Mouse (Mus musculus): ENCODE measurements around the gene Cpne5. TPM values are rescaled to one million over a fixed set of nuclear protein-coding genes. Genes with fewer than 3 reads are reported as not detected.

The Cpne5 gene
- polyA plus RNA-seq, 2 experiments = 14.7 TPM

DNA sequence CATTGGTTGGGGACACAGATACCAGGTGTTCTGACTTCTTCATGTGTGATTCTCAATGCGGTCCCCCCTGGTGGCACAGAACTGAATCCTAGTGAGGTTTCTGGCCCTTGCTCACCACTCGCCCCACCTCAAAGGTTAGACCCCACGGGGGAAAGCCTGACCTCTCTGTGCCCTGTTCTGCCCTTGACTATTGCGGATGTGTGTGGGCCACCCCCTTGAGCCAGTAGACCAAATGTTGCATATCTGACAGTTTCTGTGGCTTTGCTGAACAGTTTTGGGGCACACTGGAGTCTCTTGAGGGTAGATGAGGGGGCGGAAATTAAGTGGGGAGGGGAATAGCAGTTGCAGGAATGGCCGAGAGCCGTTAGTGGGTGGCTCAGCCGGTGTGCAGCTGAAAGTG, 94.7 kb downstream of the Cpne5 start:
- H3K4me3 ChIP-seq (replicated peaks; ENCODE audit: low read length) = no peak overlapping the region
- H3K9me3 ChIP-seq (ENCODE audit: control insufficient read depth, low read length) = no peaks in the 10 kb centered on the region; the same call in 1 of the 2 replicates
- no peak overlapping the region for H3K9ac ChIP-seq (ENCODE audit: low read depth, low read length, severe bottlenecking)
- H3K36me3 ChIP-seq (ENCODE audit: control insufficient read depth, insufficient read depth, low read length) = no peaks in the 10 kb centered on the region
- ATAC-seq (ENCODE audit: low FRiP score, low read depth) (no peak), DNase-seq (ENCODE audit: low spot score) (no peak)
- no peak overlapping the region for H3K4me2 ChIP-seq (replicated peaks; ENCODE audit: low read depth, low read length, severe bottlenecking)
- H3K27me3 ChIP-seq (ENCODE audit: control insufficient read depth, insufficient read depth, low read length) = no peaks in the 10 kb centered on the region
- no peak for TF ChIP-seq POLR2A (IDR thresholded peaks at IDR 0.05; ENCODE audit: borderline replicate concordance, extremely low read depth, insufficient read depth, insufficient read length)
- H3K27ac ChIP-seq (replicated peaks; ENCODE audit: low read depth, low read length) = no peak overlapping the region
- WGBS = 78% methylated on average over 8 of the region's 8 CpGs
- no peaks in the 10 kb centered on the region for H3K4me1 ChIP-seq (ENCODE audit: control insufficient read depth, insufficient read depth, low read length)

DNA sequence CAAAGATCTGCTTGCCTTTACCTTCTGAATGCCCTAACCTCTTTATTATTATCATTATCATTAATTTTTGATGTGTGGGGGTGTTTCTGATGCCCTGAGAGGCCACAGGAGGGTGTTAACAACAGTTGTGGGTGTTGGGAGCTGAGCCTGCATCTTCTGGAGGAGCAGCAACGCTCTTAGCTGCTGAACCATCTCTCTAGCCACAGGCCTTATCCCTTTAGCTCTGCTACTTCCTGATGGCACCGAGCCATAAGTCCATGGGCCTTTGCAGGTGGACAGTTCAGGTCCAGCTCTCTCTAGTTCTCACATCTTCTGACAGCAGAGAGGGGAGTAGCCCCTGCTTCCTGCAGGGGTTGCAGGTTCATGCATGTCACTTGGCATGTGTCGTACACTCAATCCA, 96.4 kb downstream of the Cpne5 start:
- Histone ChIP-seq H3K9ac (ENCODE audit: low read depth, low read length, severe bottlenecking) (no peak overlapping the region), H3K36me3 (ENCODE audit: control insufficient read depth, insufficient read depth, low read length) (no peaks in the 10 kb centered on the region), H3K27me3 (ENCODE audit: control insufficient read depth, insufficient read depth, low read length) (no peaks in the 10 kb centered on the region), H3K4me1 (ENCODE audit: control insufficient read depth, insufficient read depth, low read length) (no peaks in the 10 kb centered on the region), H3K4me2 (replicated peaks; ENCODE audit: low read depth, low read length, severe bottlenecking) (no peak overlapping the region), H3K4me3 (replicated peaks; ENCODE audit: low read length) (no peak overlapping the region), H3K27ac (replicated peaks; ENCODE audit: low read depth, low read length) (no peak overlapping the region), H3K9me3 (ENCODE audit: control insufficient read depth, low read length) (no peaks in the 10 kb centered on the region; the same call in 1 of the 2 replicates)
- TF ChIP-seq POLR2A (IDR thresholded peaks at IDR 0.05; ENCODE audit: borderline replicate concordance, extremely low read depth, insufficient read depth, insufficient read length) = no peak
- WGBS = 86% methylated on average over 3 of the region's 3 CpGs
- ATAC-seq (ENCODE audit: low FRiP score, low read depth) = no peak
- DNase-seq (ENCODE audit: low spot score) = no peak

DNA sequence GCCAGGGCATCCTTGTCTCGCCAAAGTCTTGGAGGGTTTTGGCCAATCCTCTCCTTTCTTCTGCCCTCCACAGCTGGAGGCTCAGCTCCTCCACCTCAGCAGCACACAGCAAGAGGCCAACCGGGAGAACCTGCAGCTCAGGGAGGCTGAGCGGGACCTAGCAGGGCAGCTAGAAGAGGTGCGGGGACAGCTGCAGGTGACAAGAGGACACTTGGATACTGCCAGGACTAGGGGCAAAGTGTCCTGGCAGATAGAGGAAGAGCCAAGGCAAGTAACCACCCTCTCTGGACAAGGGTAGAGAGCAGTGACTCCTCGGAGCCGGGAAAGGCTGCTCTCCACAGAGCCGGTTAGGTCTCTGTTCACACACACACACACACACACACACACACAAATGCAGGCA, 100.1 kb downstream of the Cpne5 start:
- no peak overlapping the region for H3K27ac ChIP-seq (replicated peaks; ENCODE audit: low read depth, low read length)
- H3K4me1 ChIP-seq (ENCODE audit: control insufficient read depth, insufficient read depth, low read length) = peaks cover 5% of the 10 kb centered on the region; the same call in 1 of the 2 replicates
- H3K4me2 ChIP-seq (replicated peaks; ENCODE audit: low read depth, low read length, severe bottlenecking) = no peak overlapping the region
- WGBS = 78% methylated on average over 7 of the region's 7 CpGs
- H3K27me3 ChIP-seq (ENCODE audit: control insufficient read depth, insufficient read depth, low read length) = no peaks in the 10 kb centered on the region
- no peak overlapping the region for H3K9ac ChIP-seq (ENCODE audit: low read depth, low read length, severe bottlenecking)
- H3K4me3 ChIP-seq (replicated peaks; ENCODE audit: low read length) = no peak overlapping the region
- ATAC-seq (ENCODE audit: low FRiP score, low read depth) (no peak), DNase-seq (ENCODE audit: low spot score) (no peak)
- no peaks in the 10 kb centered on the region for H3K9me3 ChIP-seq (ENCODE audit: control insufficient read depth, low read length)
- no peak for TF ChIP-seq POLR2A (IDR thresholded peaks at IDR 0.05; ENCODE audit: borderline replicate concordance, extremely low read depth, insufficient read depth, insufficient read length)
- H3K36me3 ChIP-seq (ENCODE audit: control insufficient read depth, insufficient read depth, low read length) = no peaks in the 10 kb centered on the region

DNA sequence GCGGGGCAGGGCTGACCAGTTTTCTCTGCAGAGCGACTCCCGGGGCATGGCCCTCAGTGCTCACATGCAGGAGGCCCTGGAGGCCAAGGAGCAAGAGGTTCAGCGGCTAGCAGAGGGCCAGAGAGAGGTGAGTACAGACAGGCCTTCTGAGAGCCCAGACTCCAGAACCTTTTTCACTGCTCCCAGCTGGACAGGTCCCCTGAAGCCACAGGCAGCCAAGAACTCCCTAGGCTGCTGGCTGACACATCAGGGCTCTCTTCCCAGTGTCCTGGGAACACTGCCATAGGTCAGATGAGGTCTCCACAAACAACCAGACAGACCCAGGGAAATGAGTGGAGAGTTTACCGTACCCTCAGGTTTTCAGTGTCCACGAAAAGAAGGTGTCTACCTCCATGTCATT, 101.7 kb downstream of the Cpne5 start:
- 56% methylated on average over 6 of the region's 6 CpGs for WGBS
- no peak overlapping the region for H3K9ac ChIP-seq (ENCODE audit: low read depth, low read length, severe bottlenecking)
- no peaks in the 10 kb centered on the region for H3K36me3 ChIP-seq (ENCODE audit: control insufficient read depth, insufficient read depth, low read length)
- no peaks in the 10 kb centered on the region for H3K9me3 ChIP-seq (ENCODE audit: control insufficient read depth, low read length)
- H3K4me3 ChIP-seq (replicated peaks; ENCODE audit: low read length) = no peak overlapping the region
- ATAC-seq (ENCODE audit: low FRiP score, low read depth) = no peak
- H3K4me2 ChIP-seq (replicated peaks; ENCODE audit: low read depth, low read length, severe bottlenecking) = no peak overlapping the region
- no peak overlapping the region for H3K27ac ChIP-seq (replicated peaks; ENCODE audit: low read depth, low read length)
- H3K4me1 ChIP-seq (ENCODE audit: control insufficient read depth, insufficient read depth, low read length) = peaks cover 5% of the 10 kb centered on the region; the same call in 1 of the 2 replicates
- no peaks in the 10 kb centered on the region for H3K27me3 ChIP-seq (ENCODE audit: control insufficient read depth, insufficient read depth, low read length)
- no peak for TF ChIP-seq POLR2A (IDR thresholded peaks at IDR 0.05; ENCODE audit: borderline replicate concordance, extremely low read depth, insufficient read depth, insufficient read length)
- DNase-seq (ENCODE audit: low spot score) = no peak

GRCm38 (mm10) chr17:29135066-29135465, 102.9 kb downstream of the Cpne5 start:
- DNase-seq (ENCODE audit: low spot score) (no peak), ATAC-seq (ENCODE audit: low FRiP score, low read depth) (no peak)
- Histone ChIP-seq H3K9ac (ENCODE audit: low read depth, low read length, severe bottlenecking) (no peak overlapping the region), H3K27me3 (ENCODE audit: control insufficient read depth, insufficient read depth, low read length) (no peaks in the 10 kb centered on the region), H3K36me3 (ENCODE audit: control insufficient read depth, insufficient read depth, low read length) (no peaks in the 10 kb centered on the region), H3K27ac (replicated peaks; ENCODE audit: low read depth, low read length) (no peak overlapping the region), H3K4me2 (replicated peaks; ENCODE audit: low read depth, low read length, severe bottlenecking) (no peak overlapping the region), H3K9me3 (ENCODE audit: control insufficient read depth, low read length) (no peaks in the 10 kb centered on the region), H3K4me3 (replicated peaks; ENCODE audit: low read length) (no peak overlapping the region), H3K4me1 (ENCODE audit: control insufficient read depth, insufficient read depth, low read length) (peaks cover 5% of the 10 kb centered on the region; the same call in 1 of the 2 replicates)
- no peak for TF ChIP-seq POLR2A (IDR thresholded peaks at IDR 0.05; ENCODE audit: borderline replicate concordance, extremely low read depth, insufficient read depth, insufficient read length)
- WGBS = 66% methylated on average over 5 of the region's 5 CpGs

GRCm38 (mm10) chr17:29129341-29129740, 108.6 kb downstream of the Cpne5 start:
- Histone ChIP-seq H3K27ac (replicated peaks; ENCODE audit: low read depth, low read length) (no peak overlapping the region), H3K4me3 (replicated peaks; ENCODE audit: low read length) (no peak overlapping the region), H3K4me1 (ENCODE audit: control insufficient read depth, insufficient read depth, low read length) (peaks cover 4% of the 10 kb centered on the region; the same call in 1 of the 2 replicates), H3K27me3 (ENCODE audit: control insufficient read depth, insufficient read depth, low read length) (no peaks in the 10 kb centered on the region), H3K36me3 (ENCODE audit: control insufficient read depth, insufficient read depth, low read length) (no peaks in the 10 kb centered on the region), H3K4me2 (replicated peaks; ENCODE audit: low read depth, low read length, severe bottlenecking) (no peak overlapping the region), H3K9me3 (ENCODE audit: control insufficient read depth, low read length) (no peaks in the 10 kb centered on the region), H3K9ac (ENCODE audit: low read depth, low read length, severe bottlenecking) (no peak overlapping the region)
- DNase-seq (ENCODE audit: low spot score) (no peak), ATAC-seq (ENCODE audit: low FRiP score, low read depth) (no peak)
- 68% methylated on average over 5 of the region's 5 CpGs for WGBS
- TF ChIP-seq POLR2A (IDR thresholded peaks at IDR 0.05; ENCODE audit: borderline replicate concordance, extremely low read depth, insufficient read depth, insufficient read length) = no peak

Data from limb, embryonic 14.5 days (tissue).